Mouse (Mus musculus) bone marrow, adult 2 months (tissue): Measurements from ENCODE around the gene Homer2.

Experiments used
- CTCF ChIP-seq: fragments of 200-500 bp; IDR thresholded peaks from 2 replicates; pipeline ENCODE4 v1.5.1; 2011; ENCODE audit warnings: low read length, control low read depth; ENCODE audit not compliant: control insufficient read depth, insufficient read depth
- POLR2A ChIP-seq: fragments of 200-500 bp; IDR thresholded peaks from 2 replicates; pipeline ENCODE4 v1.6.1; 2011; ENCODE audit warnings: low read depth, mild to moderate bottlenecking, control low read depth, low read length, borderline replicate concordance; ENCODE audit not compliant: control insufficient read depth

DNA sequence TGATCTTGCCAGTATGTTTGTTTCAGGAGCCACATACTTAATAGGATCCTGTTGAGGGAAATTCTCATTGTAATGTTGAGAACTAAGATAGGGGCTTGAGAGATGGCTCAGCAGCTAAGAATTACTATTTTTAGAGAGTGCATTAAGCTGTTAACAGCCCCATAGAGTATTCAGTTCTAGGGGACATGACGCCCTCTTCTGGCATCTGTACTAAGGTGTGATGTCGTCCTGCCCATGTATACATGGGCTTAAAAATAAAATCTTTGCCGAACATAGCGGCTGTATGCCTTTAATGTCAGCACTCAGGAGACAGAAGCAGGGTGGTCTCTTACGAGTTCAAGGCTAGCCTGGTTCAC lies 136.6 kb downstream of the Homer2 start:
- TF ChIP-seq CTCF = no peak
- no peak for TF ChIP-seq POLR2A
